Mouse (Mus musculus) layer of hippocampus, adult 8-10 months (tissue): Measurements from ENCODE around the gene Ghr. TPM values are rescaled to one million over a fixed set of nuclear protein-coding genes. Genes with fewer than 3 reads are reported as not detected.

Source experiments
- DNase-seq, 2 experiments: peaks; one replicate each; pipeline ENCODE4 v3.0.0; 2022; ENCODE audit warnings: low spot score in 2 of 2
- total RNA-seq, 4 experiments: library from RNA; stranded (reverse); gene quantifications; 2 replicates each; pipeline ENCODE4 v1.2.4; 2022

Gene Ghr
- total RNA-seq, 4 experiments from 2014 or later: 10.4 to 16.4 (median 13.4) TPM

DNA sequence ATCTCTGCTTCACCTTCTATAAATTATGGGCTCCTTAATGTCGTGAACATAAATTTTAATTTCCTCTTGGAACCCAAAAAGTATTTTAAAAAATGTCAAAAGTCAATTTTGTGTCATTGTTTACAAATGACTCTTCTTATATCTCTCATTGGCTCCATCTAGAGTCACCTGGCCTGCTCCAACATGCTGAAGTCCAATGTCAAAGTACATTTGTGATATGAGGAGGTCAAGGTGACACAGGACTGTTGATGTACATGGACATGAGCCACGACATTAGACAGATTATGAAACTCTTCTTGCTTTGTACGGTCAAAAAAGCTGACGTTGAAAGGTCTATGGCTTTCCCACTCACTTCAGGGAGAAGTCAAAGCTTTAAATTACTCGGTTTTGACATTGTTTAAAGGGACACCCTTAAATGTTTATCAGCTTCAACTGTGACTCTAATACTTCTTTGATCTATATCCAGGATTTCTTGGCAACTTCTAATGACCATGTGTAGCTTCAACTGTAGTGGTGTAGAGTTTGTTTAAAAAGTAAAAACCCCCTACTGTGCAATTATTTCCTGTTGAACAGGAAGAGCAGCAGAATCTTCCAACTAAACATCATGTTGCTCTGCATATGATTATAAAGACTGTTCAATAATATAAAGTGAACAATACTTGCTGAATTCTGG lies 131.1 kb downstream of the Ghr start:
- no peak for DNase-seq

GRCm38 (mm10) chr15:3449564-3449963 lies 133.7 kb downstream of the Ghr start:
- no peak for DNase-seq

DNA sequence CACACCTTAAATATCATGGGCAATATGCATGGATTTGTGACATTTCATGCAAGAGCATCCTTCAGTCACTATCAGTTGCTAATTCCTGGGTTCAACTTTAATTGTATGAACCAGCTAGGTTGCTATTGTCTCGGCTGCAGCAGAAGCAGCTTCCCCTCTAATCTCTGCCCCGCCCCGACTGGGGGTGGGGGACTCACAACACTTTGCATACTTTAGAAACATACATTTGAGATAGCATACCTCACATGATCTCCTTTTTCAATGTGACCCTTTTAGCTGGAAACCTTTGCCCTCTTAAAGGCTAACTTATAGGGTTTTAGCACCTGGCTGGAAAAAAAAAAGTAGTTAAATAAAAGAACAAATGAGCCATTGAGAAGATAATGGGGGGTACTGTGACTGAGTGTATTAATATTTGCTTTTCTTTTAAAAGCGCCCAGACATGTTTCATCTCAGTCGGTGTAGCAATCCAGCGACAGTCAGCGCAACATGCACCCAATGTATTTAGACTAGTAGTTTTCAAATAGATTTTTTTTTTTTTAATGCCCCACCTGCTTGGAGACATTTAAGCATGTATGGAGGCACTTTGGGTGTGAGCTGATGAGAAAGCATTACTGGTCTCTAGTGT lies 137.9 kb downstream of the Ghr start:
- no peak for DNase-seq

GRCm38 (mm10) chr15:3444448-3445020 lies 138.8 kb downstream of the Ghr start:
- DNase-seq: no peak

GRCm38 (mm10) chr15:3441506-3442286 lies 141.6 kb downstream of the Ghr start:
- peak in 1 of 2 experiments; percentile 15 for DNase-seq

- no peak for DNase-seq
These were observed 145.9 kb downstream of the Ghr start for GRCm38 (mm10) chr15:3437381-3437780.

DNA sequence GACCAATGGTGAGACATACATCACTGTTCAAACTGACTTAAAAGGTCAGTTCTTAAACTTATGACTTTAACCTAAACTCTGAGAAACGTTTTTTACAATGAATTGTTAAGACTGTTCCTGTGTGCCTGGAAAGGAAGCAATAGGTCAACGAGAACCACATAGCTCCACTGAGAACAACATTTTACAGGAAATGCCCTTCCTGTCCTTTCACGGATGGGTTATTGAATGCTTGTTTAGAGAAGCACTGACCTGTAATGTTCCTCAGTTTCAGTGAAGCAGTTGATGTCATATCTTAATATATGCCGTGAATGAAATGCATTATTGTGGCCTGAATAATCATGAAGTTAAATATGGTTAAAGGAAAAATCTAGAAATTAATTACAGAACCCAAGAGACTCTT lies 147.7 kb downstream of the Ghr start:
- no peak for DNase-seq

- DNase-seq: no peak
These were observed 148.8 kb downstream of the Ghr start for GRCm38 (mm10) chr15:3434461-3434860.

DNA sequence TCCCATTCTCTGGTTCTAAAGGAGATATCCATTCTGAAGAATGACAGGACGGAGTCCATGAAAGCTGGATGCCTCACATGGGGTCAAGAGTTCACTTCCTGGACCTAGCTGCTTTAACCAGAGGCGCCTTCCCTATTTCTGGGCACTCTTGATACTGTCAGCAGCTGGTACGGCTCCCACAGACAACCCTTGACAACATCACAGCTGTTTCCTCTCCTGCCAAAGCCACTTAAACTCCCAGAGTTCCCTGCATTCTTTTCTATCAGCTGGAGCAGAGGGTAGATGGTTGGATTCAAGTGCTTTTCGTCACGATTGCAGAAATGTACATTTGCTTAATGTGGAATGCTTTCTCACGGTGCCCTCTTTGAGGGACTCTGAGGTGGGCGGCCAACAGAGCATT lies 150.0 kb downstream of the Ghr start:
- DNase-seq: no peak

GRCm38 (mm10) chr15:3432823-3433222 lies 150.5 kb downstream of the Ghr start:
- DNase-seq: no peak

DNA sequence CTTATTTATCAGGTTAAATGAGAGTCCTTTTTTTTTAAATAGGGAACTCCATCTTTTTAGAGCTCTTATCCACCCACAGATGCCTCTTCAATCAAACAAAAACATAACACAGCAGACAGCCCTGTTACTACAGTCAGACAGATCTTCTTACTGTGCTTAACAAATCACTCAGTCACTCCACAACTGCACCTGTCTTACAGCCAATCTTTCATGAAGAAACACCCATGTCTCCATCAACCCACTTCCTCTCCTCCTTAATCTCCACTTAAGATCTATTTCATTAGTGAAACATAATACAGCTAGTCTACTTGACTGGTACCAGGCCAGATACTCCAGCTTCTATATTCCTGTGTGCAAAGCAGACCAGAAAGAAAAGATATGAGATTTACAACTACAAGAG lies 153.9 kb downstream of the Ghr start:
- no peak for DNase-seq

DNA sequence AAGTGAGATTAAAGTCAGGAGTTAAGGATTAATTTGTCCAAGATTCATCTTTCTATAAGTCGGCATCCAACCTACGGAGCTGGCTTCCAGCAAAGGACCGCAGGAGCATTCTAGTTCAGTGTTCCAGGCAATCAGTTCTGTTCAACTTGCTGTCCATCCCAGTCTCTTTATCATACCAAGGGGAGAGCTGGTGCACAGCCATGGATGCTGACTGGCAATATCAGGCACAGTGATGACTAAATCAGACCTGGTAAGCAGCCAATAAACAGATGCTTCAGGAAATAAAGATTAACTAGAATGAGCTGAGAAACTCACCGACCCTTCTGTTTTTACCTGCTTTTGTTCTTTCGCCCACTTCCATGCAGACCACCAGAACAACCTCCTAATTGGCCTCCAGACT lies 154.3 kb downstream of the Ghr start:
- no peak for DNase-seq

GRCm38 (mm10) chr15:3426401-3426800 lies 156.9 kb downstream of the Ghr start:
- DNase-seq: no peak

DNA sequence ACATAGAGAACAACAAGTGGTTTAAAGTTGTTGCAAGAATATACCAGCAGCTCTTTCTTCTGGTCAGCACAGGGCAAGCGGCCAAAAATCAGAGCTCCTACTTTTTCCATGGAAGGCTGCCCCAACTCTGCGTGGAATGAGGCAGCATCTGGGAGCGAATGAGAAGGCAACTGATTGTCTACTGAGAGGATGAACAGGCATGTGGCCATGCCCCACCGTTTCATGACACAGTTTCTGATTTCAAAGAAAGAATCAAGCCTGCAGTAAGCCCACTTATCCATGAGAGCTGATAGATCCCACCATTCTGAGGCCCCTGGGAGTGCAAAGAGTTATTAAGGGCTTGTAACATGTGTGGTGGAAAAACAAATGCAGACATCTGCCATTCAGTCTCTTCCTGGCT lies 160.1 kb downstream of the Ghr start:
- DNase-seq: peak in 1 of 2 experiments; percentile 11

- no peak for DNase-seq
These were observed 165.6 kb downstream of the Ghr start for GRCm38 (mm10) chr15:3417699-3418098.

DNA sequence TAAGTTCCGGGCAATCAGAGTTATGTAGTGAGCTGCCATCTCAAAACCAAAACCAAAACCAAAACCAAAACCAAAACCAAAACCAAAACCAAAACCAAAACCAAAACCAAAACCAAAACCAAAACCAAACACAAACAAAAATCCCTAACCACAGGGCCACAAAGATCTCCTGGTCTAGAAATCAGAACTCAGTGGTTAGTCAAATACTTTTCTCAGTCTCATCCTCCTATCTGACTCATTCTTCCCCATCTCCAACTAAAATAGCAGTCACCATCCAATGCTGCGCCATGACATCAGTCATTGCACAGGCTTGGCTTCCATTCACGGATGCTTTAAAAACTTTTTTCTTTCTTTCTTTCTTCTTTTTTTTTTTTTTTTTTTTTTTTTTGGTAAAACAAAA lies 170.2 kb downstream of the Ghr start:
- no peak for DNase-seq

DNA sequence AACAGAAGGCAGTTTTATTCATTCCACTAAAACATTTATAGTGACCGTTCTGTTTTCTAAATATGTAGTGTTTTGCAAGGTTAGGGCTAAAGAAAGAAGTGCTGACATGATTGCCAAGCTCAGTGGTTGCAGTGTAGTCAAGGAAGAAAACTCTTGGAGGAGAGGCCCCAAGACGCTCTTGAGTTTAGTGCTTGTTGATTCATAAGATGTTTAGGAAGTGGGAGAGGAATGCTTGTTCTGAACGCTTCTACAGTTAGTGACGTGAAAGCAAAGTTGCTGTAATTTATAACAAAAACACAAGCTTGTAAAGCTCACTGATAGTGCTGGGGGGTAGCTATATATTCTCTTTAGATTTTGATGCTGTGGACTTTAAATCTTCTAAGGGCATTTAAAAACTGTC lies 174.8 kb downstream of the Ghr start:
- DNase-seq: no peak

- no peak for DNase-seq
These were observed 184.1 kb downstream of the Ghr start for GRCm38 (mm10) chr15:3399196-3399595.

GRCm38 (mm10) chr15:3397369-3398100 lies 185.8 kb downstream of the Ghr start:
- DNase-seq: no peak

DNA sequence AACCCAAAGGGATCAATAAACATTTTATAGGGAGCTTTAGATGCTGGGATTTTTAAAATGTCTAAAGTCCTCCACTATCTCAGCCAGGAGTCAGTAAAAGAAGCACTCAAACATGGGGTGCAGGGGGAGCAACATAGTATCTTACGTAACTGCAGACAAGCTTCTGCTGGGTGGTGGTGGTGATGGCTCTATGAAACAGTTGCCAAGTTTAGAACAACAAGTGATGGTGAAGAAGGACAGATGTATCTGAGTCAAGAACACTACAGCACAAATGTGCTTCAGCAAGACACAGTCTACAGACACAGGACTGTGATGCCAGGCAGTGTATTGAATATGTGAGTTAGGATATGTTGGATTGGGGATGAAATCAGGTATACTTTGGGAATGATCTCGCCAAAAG lies 187.1 kb downstream of the Ghr start:
- no peak for DNase-seq

DNA sequence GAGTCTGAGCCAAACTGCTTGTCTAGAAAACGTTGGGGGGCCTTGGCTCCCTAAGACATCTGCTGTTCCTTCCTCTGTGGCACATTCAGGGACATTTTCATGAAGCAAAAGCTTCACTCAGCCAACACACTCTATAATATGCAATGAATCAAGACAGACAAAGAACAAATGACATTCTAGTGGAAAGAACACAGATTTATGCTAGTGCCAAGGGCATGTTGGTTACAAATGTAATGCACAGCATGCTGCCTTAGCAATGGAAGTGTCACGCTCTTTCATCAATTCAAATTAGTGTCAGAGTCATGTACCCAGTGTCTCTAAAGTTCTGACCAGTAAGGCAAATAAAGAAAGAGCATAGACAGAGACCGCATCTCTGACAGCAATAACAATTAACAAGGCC lies 187.6 kb downstream of the Ghr start:
- DNase-seq: no peak

DNA sequence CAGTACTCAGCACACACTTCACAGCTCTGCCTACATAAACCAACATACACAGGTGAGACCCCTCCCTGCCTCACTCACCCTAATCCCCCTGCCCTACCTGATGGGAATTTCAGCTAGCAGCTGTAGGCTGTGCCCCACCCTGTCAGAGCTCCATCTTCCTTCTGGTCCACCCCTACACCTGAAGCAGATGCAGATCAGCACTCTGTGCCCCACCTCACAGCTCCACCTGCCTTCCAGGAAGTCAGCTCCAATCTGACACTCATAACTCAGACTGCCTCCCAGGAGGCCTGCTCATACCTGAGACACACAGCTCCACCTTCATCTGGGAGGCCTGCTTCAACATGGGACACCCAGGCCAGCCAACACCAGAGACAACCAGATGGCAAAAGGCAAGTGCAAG lies 192.6 kb downstream of the Ghr start:
- DNase-seq: no peak
